Mouse (Mus musculus) brain, embryonic 18.5 days (tissue): ENCODE measurements around the gene Olfr191.
"Not testable (repeated sequence)": the region's sequence is repeated elsewhere in the genome, so short reads cannot be mapped to it uniquely, and the experiment has no call there.

Source experiments
- DNase-seq: peaks from one replicate; pipeline ENCODE4 v3.0.0-alpha.2; 2012; ENCODE audit warnings: low read depth, low spot score

Gene Olfr191

DNA sequence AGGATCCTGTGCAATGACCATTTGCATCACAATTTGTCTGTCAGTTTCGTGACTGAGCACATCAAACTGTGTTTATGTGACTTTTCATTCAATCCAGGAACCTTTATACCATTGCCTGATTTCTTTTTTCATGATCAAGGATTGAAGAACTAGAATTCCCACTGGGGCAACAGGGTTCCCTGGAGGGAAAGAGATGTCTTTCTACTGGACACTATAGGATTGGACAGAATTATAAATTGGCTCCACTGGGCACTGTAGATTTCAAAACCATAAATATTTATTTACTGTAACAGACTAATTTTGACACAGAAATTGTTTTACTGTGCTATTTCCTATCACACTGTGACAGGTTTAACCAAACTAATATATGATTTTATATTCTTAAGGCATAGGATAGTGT lies at the start of gene Olfr191:
Gene Olfr191, minus strand, starts transcription at position 101 of the 400 bp plus-strand sequence.
- not testable (repeated sequence) for DNase-seq

DNA sequence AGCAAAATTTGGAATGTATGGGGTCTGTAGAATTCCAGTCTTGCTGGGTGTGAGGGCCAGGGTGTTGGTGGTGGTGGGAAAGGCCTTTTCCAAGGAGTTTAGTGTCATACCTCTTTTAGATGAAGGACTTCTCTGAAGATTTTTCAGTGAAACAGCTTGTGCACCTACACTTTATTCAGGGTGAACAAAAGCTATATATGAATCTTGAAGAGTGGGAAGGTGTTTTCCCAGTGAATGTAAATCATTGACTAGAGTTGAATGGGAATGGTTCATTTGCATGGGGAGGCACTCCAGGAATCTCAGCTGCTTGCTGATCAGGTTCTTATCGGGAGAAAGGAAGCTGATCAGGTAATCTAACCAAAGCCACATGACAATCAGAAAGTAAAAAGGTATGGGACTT lies 41.1 kb upstream of the Olfr191 start:
- DNase-seq = no peak

DNA sequence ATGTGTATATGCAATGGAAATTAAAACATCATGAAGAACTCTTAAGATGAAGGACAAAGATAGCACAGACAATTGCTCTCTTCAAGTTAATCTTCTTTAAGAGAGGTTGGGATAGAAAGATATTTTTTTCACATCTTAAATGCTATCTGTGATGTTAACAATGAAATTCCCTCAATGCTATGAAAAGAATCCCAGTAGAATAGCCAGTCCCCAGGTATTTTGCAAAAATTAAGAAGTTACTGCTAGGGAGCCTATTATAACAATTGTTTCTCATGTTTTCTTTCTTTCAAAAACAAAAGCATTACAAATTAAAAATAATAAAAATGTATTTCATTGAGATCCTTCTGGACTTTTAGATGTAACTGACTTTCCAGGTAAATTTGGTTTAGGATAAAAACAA lies 31.3 kb upstream of the Olfr191 start, which contains the start of gene Olfr194:
Gene Olfr194, minus strand, starts transcription at position 101 of the 400 bp plus-strand sequence.
- DNase-seq = no peak

- DNase-seq = no peak
Observed at GRCm38 (mm10) chr16:59111781-59112180, 22.2 kb upstream of the Olfr191 start, which contains the start of gene Olfr193. Olfr193 (minus strand) TSS chr16:59111881.

DNA sequence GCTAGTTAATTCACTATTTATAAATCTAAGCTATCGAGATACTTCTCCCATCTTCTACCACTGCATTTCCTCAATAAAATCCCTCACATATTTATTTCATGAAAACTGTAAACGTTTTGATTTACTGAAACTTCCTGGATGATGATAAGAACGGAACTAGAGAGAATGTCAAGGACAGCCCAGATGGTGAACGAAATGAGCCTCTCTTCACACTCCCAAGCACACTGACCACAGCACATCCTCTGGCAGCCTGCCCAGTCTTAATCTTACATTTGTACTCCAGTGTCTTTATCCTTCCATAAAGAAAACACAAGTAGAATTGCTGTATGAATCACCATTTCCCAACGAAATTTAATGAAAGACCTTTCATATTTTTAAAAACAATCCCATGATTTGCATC lies 18.9 kb upstream of the Olfr191 start:
- DNase-seq = not testable (repeated sequence)

DNA sequence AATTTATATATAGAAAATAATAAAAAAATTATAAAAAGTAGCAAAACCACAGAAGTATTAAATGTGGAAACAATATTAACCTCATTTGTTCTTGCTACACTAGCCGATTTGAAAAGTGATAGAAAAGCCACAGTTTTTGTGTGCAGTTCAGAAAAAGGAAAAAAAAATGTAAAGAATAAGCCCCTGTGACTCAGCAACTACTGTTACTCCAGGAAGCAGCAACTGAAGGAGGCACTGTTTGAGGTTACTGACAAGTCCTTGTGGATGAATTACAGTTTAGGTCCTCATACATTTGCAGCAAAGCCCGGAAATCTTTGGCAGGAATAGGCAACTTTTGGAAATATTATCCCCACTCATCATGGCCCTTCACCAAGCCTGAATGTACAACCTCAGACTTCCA lies 15.7 kb upstream of the Olfr191 start:
- no peak for DNase-seq

GRCm38 (mm10) chr16:59081113-59081512 lies 8.5 kb downstream of the Olfr191 start:
- DNase-seq = not testable (repeated sequence)

DNA sequence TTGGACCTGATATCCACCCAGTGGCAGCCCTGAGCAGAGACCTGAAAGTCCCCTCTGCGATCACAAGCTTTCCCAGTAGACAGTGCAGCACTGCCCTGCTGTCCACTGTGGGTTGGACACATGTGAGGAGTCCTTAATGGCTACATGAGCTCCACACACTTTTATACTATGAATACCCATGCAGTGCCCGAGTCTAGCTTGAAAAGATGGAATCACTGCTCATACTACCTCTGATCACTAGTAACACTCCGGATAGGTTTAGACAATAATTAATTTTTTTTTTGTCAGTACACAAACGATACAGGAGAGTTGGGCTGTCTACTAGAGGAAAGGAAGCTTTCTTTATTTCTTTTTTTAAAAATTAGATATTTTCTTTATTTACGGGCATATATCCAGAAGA lies 11.7 kb downstream of the Olfr191 start, which contains the start of gene Olfr190:
Gene Olfr190, minus strand, starts transcription at position 101 of the 400 bp plus-strand sequence.
- no peak for DNase-seq

DNA sequence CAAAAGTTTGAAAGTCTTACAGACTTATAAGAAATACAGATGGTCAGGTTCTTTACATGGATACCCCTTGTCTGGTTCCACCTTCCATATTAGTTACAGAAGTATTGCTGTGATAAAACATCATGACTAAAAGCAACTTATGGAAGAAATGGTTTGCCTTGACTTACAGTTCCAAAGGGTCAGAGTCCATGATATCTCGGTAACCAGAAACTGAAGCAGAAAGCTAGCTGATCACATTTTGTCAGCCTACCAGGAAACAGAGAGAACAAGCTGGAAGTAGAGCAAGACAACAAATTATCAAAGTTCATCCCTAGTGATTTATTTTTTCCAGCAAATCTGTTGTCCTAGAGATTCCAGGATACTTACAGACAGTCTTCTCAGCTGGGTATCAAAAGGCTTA lies 16.1 kb downstream of the Olfr191 start:
- DNase-seq = no peak

DNA sequence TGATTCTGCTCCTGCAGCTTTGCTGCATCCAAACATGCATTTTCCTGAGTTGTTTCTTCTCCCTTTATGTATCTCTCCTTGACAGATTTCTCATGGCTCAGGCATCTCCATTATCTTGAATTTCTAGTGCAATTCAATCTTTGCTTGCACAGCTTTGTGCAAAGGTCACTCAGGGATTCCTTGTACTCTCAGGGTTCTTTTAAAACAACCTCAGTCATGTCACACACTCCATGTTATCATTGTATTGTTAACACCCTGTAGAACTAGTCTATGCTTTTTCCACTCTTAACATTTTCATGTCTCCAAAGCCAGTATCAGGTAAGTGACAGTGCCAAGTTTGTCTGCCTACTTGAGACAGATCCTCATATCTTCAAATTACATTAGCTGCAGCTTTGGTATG lies 17.9 kb downstream of the Olfr191 start:
- no peak for DNase-seq

- DNase-seq = not testable (repeated sequence)
Observed at GRCm38 (mm10) chr16:59062411-59062810, 27.2 kb downstream of the Olfr191 start.

DNA sequence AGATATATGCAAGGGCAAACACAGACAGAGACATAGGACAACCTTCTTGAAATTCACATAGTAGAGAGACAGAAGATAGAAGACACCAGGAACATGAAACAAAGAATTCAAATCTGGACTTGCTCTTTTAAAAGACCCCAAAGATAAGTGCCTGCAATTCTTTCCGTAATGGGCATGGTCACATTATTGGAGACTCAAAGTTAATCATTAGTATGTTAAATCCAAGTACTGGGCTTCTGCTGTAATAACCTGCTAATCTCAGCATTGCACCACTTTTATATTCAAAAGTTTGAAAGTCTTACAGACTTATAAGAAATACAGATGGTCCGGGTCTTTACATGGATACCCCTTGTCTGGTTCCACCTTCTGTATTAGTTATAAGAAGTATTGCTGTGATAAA lies 40.3 kb downstream of the Olfr191 start:
- DNase-seq = not testable (repeated sequence)

GRCm38 (mm10) chr16:59048860-59049259 lies 40.8 kb downstream of the Olfr191 start:
- DNase-seq = no peak

DNA sequence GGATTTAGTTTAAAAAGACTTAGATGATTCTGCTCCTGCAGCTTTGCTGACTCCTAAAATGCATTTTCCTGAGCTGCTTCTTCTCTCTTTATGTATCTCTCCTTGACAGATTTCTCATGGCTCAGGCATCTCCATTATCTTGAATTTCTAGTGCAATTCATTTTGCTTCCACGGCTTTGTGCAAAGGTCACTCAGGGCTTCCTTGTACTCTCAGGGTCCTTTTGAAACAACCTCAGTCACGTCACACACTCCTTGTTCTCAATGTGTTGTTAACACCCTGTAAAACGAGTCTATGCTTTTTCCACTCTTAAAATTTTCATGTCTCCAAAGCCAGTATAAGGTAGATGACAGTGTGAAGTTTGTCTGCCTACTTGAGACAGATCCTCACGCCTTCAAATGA lies 42.0 kb downstream of the Olfr191 start:
- DNase-seq = no peak

GRCm38 (mm10) chr16:59045835-59046234 lies 43.8 kb downstream of the Olfr191 start:
- DNase-seq = no peak

- no peak for DNase-seq
Observed at GRCm38 (mm10) chr16:59039710-59040109, 49.9 kb downstream of the Olfr191 start, which contains the start of gene Olfr187. Olfr187 (minus strand) TSS chr16:59039767.
